Mouse (Mus musculus) heart, embryonic 13.5 days (tissue): Measurements from ENCODE around the gene Rdx. TPM values are rescaled to one million over a fixed set of nuclear protein-coding genes. Genes with fewer than 3 reads are reported as not detected.

Source experiments
- ATAC-seq: fragments of 200-750 bp; cut with Nextera tagmentation; 2 replicates; pipeline ENCODE4 v1.8.0; 2017; ENCODE audit warnings: moderate TSS enrichment; ENCODE audit not compliant: insufficient number of reproducible peaks, low FRiP score, low TSS enrichment; ENCODE audit errors: extremely low read depth
- H3K27ac ChIP-seq: fragments of 300-500 bp; sonication (generic); replicated peaks from 2 replicates; pipeline ENCODE4 v1.5.1; 2015; ENCODE audit warnings: moderate library complexity, mild to moderate bottlenecking, inconsistent platforms
- H3K27me3 ChIP-seq: fragments of 300-500 bp; sonication (generic); replicated peaks from 2 replicates; pipeline ENCODE4 v1.6.1; 2015; ENCODE audit warnings: mild to moderate bottlenecking, inconsistent platforms
- H3K36me3 ChIP-seq: fragments of 300-500 bp; sonication (generic); 2 replicates; pipeline ENCODE4 v1.6.1; 2015; ENCODE audit warnings: mild to moderate bottlenecking, inconsistent platforms
- H3K4me1 ChIP-seq: fragments of 300-500 bp; sonication (generic); 2 replicates; pipeline ENCODE4 v1.6.1; 2015; ENCODE audit warnings: inconsistent platforms
- H3K4me2 ChIP-seq: fragments of 300-500 bp; sonication (generic); 2 replicates; pipeline ENCODE4 v1.6.1; 2015; ENCODE audit warnings: inconsistent platforms, mild to moderate bottlenecking, moderate library complexity
- H3K4me3 ChIP-seq: fragments of 300-500 bp; sonication (generic); 2 replicates; pipeline ENCODE4 v1.5.1; 2015; ENCODE audit warnings: moderate library complexity, mild to moderate bottlenecking, inconsistent platforms
- H3K9ac ChIP-seq: fragments of 300-500 bp; sonication (generic); 2 replicates; pipeline ENCODE4 v1.6.1; 2015; ENCODE audit warnings: inconsistent platforms, mild to moderate bottlenecking, moderate library complexity
- H3K9me3 ChIP-seq: fragments of 300-500 bp; sonication (generic); 2 replicates; pipeline ENCODE4 v1.6.1; 2016; ENCODE audit warnings: inconsistent platforms
- WGBS: fragments of 180-500 bp; shearing (Covaris S2); methylation state at CpG from one replicate; pipeline ENCODE4 v1.1.7; 2015; ENCODE audit warnings: mixed read lengths; 5-methylcytosine and 5-hydroxymethylcytosine counted together
- polyA plus RNA-seq: library from polyadenylated mRNA; unstranded; fragments of >200 nt; fragmentation: Nextera tagmentation; extraction: Ambion mirVana; gene quantifications from 2 replicates; pipeline ENCODE4 v1.2.1, GENCODE M21; 2015

Rdx gene
- polyA plus RNA-seq, 1 experiment from 2014 or later = 112 TPM

DNA sequence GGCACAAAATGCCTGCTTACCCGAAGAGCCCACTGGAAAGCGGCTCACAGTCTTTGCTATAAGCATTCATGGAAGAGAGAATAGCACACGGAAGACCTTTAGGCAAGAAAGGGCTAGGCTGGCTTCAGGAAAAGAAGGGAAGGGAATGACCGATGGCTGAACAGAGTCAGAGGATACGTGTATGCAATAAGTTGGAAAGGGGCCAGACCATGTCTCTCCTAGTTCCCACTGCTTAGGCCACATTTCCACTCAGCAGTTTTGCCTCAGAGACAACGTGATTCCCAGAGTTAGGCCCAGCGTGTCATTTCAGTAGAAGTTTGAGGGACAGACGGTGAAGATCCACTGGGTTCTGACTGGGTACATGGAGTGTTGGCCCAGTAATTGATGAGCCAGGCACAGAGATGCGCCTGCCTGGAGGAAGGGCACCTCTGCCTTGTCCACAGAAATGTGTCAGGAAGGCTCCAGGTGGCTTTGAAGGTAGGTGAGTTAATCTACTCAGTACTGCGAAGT is 47.6 kb downstream of the Rdx start:
- H3K27ac ChIP-seq = peak overlapping the region; percentile 53; the same call in 1 of the 2 replicates
- 68% methylated on average over 10 of the region's 10 CpGs for WGBS
- no peaks in the 10 kb centered on the region for H3K9me3 ChIP-seq
- H3K36me3 ChIP-seq = peaks cover 11% of the 10 kb centered on the region
- H3K4me3 ChIP-seq = no peak overlapping the region
- H3K9ac ChIP-seq = 0 out of 2 replicates have a peak overlapping the region, but pooled peaks have one; percentile 16
- H3K4me1 ChIP-seq = peaks cover 38% of the 10 kb centered on the region
- no peaks in the 10 kb centered on the region for H3K27me3 ChIP-seq
- H3K4me2 ChIP-seq = no peak overlapping the region
- ATAC-seq = no peak

DNA sequence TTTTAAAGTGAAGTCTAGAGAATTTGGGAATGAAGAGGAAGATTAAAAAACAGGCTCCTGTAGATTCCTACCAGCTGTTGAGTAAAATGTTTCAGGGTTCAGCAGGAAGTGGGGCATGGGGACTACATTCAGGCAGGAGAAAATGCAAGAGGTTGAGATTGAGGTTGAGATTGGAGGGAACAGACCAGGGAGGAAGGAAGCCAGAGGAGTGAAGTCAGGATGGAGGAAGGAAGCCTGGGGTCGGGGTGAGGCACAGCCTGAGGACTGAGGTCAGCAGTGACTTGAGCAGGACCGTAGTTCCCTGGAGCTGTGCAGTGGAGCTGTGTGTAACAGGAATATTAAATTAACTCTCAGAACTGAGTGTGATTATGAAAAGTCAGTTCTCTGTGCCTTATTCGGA is 48.7 kb downstream of the Rdx start:
- Histone ChIP-seq H3K36me3 (0 out of 2 replicates have a peak, but pooled peaks cover 5% of the 10 kb centered on the region), H3K4me2 (no peak overlapping the region), H3K4me3 (no peak overlapping the region), H3K4me1 (peaks cover 38% of the 10 kb centered on the region), H3K9me3 (no peaks in the 10 kb centered on the region), H3K27me3 (no peaks in the 10 kb centered on the region), H3K9ac (no peak overlapping the region), H3K27ac (no peak overlapping the region)
- 56% methylated on average over 3 of the region's 3 CpGs for WGBS
- no peak for ATAC-seq

DNA sequence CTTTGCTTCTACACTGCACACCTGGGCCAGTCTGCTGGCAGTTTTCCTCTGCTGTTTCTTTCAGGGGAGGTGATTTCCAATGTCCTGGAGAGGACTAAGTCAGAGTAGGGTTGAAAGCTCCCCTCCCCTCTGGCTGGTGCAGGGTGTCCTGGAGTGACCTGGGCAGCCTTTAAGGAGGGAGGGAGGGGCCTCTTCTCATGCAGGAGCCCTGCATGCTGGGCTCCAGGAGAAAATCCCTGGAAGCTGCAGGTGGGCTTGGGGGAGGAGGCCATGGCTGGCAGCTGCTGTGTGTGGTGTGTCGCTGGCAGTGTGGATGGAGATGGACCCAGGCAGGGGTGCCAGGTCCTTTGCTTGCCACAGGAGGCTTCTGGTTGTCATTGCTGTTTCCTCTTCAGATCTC is 50.4 kb downstream of the Rdx start:
- Histone ChIP-seq H3K9me3 (no peaks in the 10 kb centered on the region), H3K27ac (no peak overlapping the region), H3K9ac (no peak overlapping the region), H3K27me3 (no peaks in the 10 kb centered on the region), H3K4me1 (peaks cover 40% of the 10 kb centered on the region), H3K36me3 (no peaks in the 10 kb centered on the region), H3K4me2 (no peak overlapping the region), H3K4me3 (no peak overlapping the region)
- ATAC-seq = no peak
- 47% methylated on average over 1 of the region's 1 CpGs for WGBS

DNA sequence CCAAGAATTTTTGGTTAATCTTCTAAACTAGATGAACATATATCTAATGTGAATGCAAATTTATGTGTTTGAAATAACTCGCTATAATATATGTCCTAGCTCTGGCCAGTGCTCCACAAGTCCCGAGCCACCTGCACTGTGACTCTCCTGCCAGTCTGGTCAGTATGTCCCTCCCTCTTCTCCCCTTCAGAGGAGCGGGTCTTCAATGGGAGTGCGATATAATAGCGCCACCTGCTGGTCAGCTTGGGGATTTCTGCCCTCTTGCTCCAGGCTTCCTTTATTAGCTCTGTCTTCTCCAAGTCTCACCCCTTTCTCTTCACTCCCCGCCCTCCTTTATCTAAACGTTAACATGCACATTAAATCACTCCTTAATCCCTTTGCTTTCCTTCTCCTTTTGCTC is 51.6 kb downstream of the Rdx start:
- Histone ChIP-seq H3K27ac (no peak overlapping the region), H3K4me2 (no peak overlapping the region), H3K27me3 (no peaks in the 10 kb centered on the region), H3K9me3 (no peaks in the 10 kb centered on the region), H3K9ac (no peak overlapping the region), H3K4me3 (no peak overlapping the region), H3K36me3 (no peaks in the 10 kb centered on the region), H3K4me1 (peaks cover 40% of the 10 kb centered on the region)
- no peak for ATAC-seq
- WGBS = 1% methylated on average over 7 of the region's 7 CpGs

DNA sequence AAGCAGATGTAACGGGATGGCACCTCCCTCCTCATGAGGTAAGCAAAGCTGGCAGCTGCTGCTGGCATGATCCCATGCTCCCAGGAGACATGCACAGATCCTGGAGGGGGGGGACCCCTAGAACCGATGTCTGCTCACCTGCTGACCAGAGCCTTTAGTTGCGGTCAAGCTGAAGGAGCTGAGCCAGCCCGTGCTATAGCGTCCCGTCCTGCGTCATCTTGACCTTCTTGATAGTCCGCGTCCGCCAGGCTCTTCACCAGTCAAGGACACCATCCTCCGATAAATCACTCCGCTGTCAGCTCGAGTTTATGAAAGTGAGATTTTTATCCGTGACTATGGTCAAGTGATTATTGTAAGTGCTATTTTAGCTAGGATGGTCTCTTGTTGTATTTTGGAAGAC is 53.5 kb downstream of the Rdx start:
- Histone ChIP-seq H3K9me3 (no peaks in the 10 kb centered on the region), H3K9ac (no peak overlapping the region), H3K27ac (no peak overlapping the region), H3K27me3 (no peaks in the 10 kb centered on the region), H3K4me2 (no peak overlapping the region; the same call in 1 of the 2 replicates), H3K4me3 (no peak overlapping the region), H3K36me3 (no peaks in the 10 kb centered on the region), H3K4me1 (peaks cover 36% of the 10 kb centered on the region)
- no peak for ATAC-seq
- 79% methylated on average over 14 of the region's 14 CpGs for WGBS

- H3K27ac ChIP-seq = peak overlapping the region; percentile 76
- ATAC-seq = peak; percentile 42; the same call in 1 of the 2 replicates
- no peaks in the 10 kb centered on the region for H3K9me3 ChIP-seq
- H3K4me2 ChIP-seq = peak overlapping the region; percentile 39
- no peaks in the 10 kb centered on the region for H3K36me3 ChIP-seq
- H3K4me3 ChIP-seq = no peak overlapping the region
- WGBS = 42% methylated on average over 13 of the region's 13 CpGs
- H3K4me1 ChIP-seq = peaks cover 36% of the 10 kb centered on the region
- H3K9ac ChIP-seq = no peak overlapping the region
- H3K27me3 ChIP-seq = no peaks in the 10 kb centered on the region
These were observed 55.3 kb downstream of the Rdx start for GRCm38 (mm10) chr9:52102060-52102844.

- Histone ChIP-seq H3K9me3 (no peaks in the 10 kb centered on the region), H3K27me3 (no peaks in the 10 kb centered on the region), H3K36me3 (no peaks in the 10 kb centered on the region), H3K4me1 (peaks cover 34% of the 10 kb centered on the region), H3K9ac (no peak overlapping the region), H3K4me3 (no peak overlapping the region), H3K4me2 (no peak overlapping the region), H3K27ac (0 out of 2 replicates have a peak overlapping the region, but pooled peaks have one; percentile 76)
- no peak for ATAC-seq
- WGBS = 65% methylated on average over 9 of the region's 9 CpGs
These were observed 56.7 kb downstream of the Rdx start for GRCm38 (mm10) chr9:52103448-52104224.

GRCm38 (mm10) chr9:52104225-52104615 is 57.2 kb downstream of the Rdx start:
- 63% methylated on average over 8 of the region's 8 CpGs for WGBS
- no peak overlapping the region for H3K27ac ChIP-seq
- H3K36me3 ChIP-seq = no peaks in the 10 kb centered on the region
- no peak overlapping the region for H3K4me3 ChIP-seq
- H3K27me3 ChIP-seq = no peaks in the 10 kb centered on the region
- H3K4me2 ChIP-seq = no peak overlapping the region
- no peak overlapping the region for H3K9ac ChIP-seq
- H3K9me3 ChIP-seq = no peaks in the 10 kb centered on the region
- ATAC-seq = no peak
- peaks cover 36% of the 10 kb centered on the region for H3K4me1 ChIP-seq

DNA sequence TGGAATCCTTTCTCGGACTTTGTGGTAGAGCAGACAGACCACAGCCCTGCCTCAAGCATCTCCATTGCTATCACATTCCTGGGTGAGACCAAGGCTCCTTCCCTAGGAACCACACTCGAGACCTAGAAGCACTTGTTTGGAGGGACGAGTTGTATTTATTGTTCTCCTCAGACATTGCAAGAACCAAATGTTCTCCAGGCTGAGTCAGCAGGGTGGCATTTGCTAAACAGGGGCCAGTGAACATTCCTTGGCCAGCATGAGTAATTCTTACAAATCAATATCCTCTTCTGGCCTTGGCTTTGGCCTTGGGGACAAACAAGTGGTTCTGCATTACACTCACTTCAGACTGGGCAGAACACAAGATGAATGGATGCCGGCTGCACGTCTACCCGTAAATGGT is 58.5 kb downstream of the Rdx start:
- no peak for ATAC-seq
- Histone ChIP-seq H3K9ac (no peak overlapping the region), H3K4me2 (no peak overlapping the region), H3K27ac (no peak overlapping the region), H3K9me3 (no peaks in the 10 kb centered on the region), H3K27me3 (no peaks in the 10 kb centered on the region), H3K4me3 (no peak overlapping the region), H3K36me3 (peaks cover 2% of the 10 kb centered on the region; the same call in 1 of the 2 replicates), H3K4me1 (peaks cover 36% of the 10 kb centered on the region)
- 78% methylated on average over 6 of the region's 6 CpGs for WGBS

DNA sequence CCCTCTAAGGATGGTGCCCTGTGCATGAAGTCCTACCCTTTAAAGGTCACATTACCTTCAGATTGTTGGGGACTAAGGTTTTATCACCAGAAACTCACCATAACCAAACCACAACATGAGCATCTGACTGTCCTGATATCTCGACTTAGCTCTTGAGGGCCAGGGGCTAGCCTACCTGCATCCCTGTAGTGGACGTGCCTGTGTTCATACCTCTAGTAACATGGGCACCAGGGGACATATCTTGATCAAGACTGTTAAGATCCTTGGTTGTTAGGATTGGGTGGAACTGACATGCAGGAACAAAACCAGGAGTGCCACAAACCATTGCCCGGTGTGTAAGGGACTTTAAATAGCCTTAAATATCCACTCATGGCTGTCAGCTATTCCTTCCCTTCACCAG is 60.2 kb downstream of the Rdx start:
- no peak overlapping the region for H3K9ac ChIP-seq
- no peaks in the 10 kb centered on the region for H3K27me3 ChIP-seq
- no peak overlapping the region for H3K4me3 ChIP-seq
- H3K36me3 ChIP-seq = peaks cover 9% of the 10 kb centered on the region
- no peak for ATAC-seq
- WGBS = 79% methylated on average over 3 of the region's 3 CpGs
- H3K4me2 ChIP-seq = no peak overlapping the region
- H3K27ac ChIP-seq = no peak overlapping the region
- H3K9me3 ChIP-seq = no peaks in the 10 kb centered on the region
- peaks cover 28% of the 10 kb centered on the region for H3K4me1 ChIP-seq

DNA sequence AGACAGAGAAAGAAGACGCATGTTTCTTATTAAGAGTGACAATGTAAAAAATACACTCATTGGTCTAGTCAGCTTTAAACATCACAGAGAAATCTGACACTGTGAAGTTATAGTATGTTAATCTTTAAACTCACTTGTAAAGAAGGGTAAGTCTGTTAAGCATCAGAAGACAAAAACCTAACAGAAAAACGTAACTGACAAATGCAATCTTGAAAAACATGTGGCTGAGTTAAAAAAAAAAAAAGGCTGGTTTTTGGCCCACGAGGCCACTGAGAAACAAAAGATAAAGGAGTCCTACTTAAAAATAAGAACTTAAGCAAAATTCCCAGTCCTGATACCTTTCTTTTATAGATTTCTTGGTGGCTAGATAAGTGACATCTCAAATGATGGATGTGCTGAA is 63.8 kb downstream of the Rdx start:
- ATAC-seq = no peak
- Histone ChIP-seq H3K4me2 (no peak overlapping the region), H3K9ac (no peak overlapping the region), H3K4me3 (no peak overlapping the region), H3K27ac (no peak overlapping the region), H3K9me3 (no peaks in the 10 kb centered on the region), H3K4me1 (peaks cover 6% of the 10 kb centered on the region; the same call in 1 of the 2 replicates), H3K27me3 (no peaks in the 10 kb centered on the region), H3K36me3 (peaks cover 17% of the 10 kb centered on the region)
- 66% methylated on average over 3 of the region's 3 CpGs for WGBS
